ENCODE assay signal across 8 mouse cellular contexts in genomic region chr4:131860492-131861340, GRCm38 (mm10). TPM values are rescaled to one million over a fixed set of nuclear protein-coding genes. Genes with fewer than 3 reads are reported as not detected.
A peak's percentile ranks its signal among the peaks of the same experiment; 100 is the strongest.
DNase-seq lines count a peak whose midpoint lies in the region; ATAC-seq lines count a peak whose summit lies in the region.

No protein-coding gene starts in this region.

- no peaks in the 10 kb centered on the region for H3K4me1 ChIP-seq in forebrain, embryonic 11.5 days (replicated peaks; ENCODE audit: control insufficient read depth, insufficient read depth, low read length)
- H3K4me1 ChIP-seq in forebrain, embryonic 12.5 days, result no peaks in the 10 kb centered on the region

- no peak overlapping the region for H3K4me2 ChIP-seq in forebrain, embryonic 11.5 days (ENCODE audit: low read depth, low read length, severe bottlenecking)
- no peak overlapping the region for H3K4me2 ChIP-seq in forebrain, embryonic 12.5 days

- WGBS in forebrain, embryonic 11.5 days, result 52% methylated on average over 15 of the region's 15 CpGs
- WGBS in forebrain, embryonic 12.5 days, result 49% methylated on average over 15 of the region's 15 CpGs

- no peak overlapping the region for H3K4me3 ChIP-seq in forebrain, embryonic 11.5 days (ENCODE audit: low read depth, low read length)
- H3K4me3 ChIP-seq in forebrain, embryonic 12.5 days (replicated peaks), result no peak overlapping the region

- H3K27ac ChIP-seq in forebrain, embryonic 11.5 days (ENCODE audit: low read depth, low read length), result no peak overlapping the region
- no peak overlapping the region for H3K27ac ChIP-seq in forebrain, embryonic 12.5 days

- no peaks in the 10 kb centered on the region for H3K27me3 ChIP-seq in forebrain, embryonic 11.5 days (ENCODE audit: control insufficient read depth, insufficient read depth, low read length)
- no peaks in the 10 kb centered on the region for H3K27me3 ChIP-seq in forebrain, embryonic 12.5 days

- no peak overlapping the region for H3K9ac ChIP-seq in forebrain, embryonic 11.5 days (ENCODE audit: low read length)
- no peak overlapping the region for H3K9ac ChIP-seq in forebrain, embryonic 12.5 days

- H3K9me3 ChIP-seq in forebrain, embryonic 11.5 days (ENCODE audit: control insufficient read depth, low read length), result no peaks in the 10 kb centered on the region
- no peaks in the 10 kb centered on the region for H3K9me3 ChIP-seq in forebrain, embryonic 12.5 days

- no peaks in the 10 kb centered on the region; the same call in 1 of the 2 replicates for H3K36me3 ChIP-seq in forebrain, embryonic 11.5 days (ENCODE audit: control insufficient read depth, insufficient read depth, low read length)
- peaks cover 26% of the 10 kb centered on the region for H3K36me3 ChIP-seq in forebrain, embryonic 12.5 days (replicated peaks)

- ATAC-seq in forebrain, embryonic 11.5 days (replicated peaks; ENCODE audit: low FRiP score), result no peak
- ATAC-seq in forebrain, embryonic 12.5 days (ENCODE audit: low FRiP score), result no peak
- peak; percentile 65 for ATAC-seq in inflammation-experienced regulatory T-cells, adult 6 months
- peak; percentile 86 for ATAC-seq in megakaryocyte, adult 5-6 weeks (ENCODE audit: poor library complexity, severe bottlenecking)

- DNase-seq in forebrain, embryonic 11.5 days (ENCODE audit: low spot score), result peak; percentile 86
- peak; percentile 90 to 91 for DNase-seq in cerebellum, postnatal 10 days
- peak; percentile 84 for DNase-seq in gastrocnemius, adult 18-20 months (ENCODE audit: low spot score)
- peak; percentile 46 to 73 for DNase-seq in left cerebral cortex, adult 8-10 months (ENCODE audit: low spot score in 2 of 2)
- peak; percentile 59 to 62 for DNase-seq in right cerebral cortex, postnatal 36 days (ENCODE audit: low spot score in 2 of 2)

RNA-seq across cellular contexts. Expression of gene Srsf4, which starts 12.7 kb away (rescaled TPM):
- polyA plus RNA-seq in forebrain, embryonic 11.5 days (2014; fragmentation: Nextera tagmentation; extraction: Ambion mirVana), result 191 TPM in 2 replicates
- polyA plus RNA-seq in forebrain, embryonic 12.5 days (2016; fragmentation: Nextera tagmentation; extraction: Ambion mirVana), result 193 and 199 TPM in 2 replicates
- total RNA-seq in gastrocnemius, adult 18-20 months (2021), result 10 to 100 TPM; 28.0 TPM
- 10 to 100 TPM in 2 of 3 experiments, 1 to 10 TPM in 1; 9.8 to 19.5 (median 15.4) TPM for polyA plus RNA-seq in inflammation-experienced regulatory T-cells, adult 6 months (2017; shearing (Covaris generic))
- 10 to 100 TPM; 59.8 to 68.7 (median 65.7) TPM for total RNA-seq in left cerebral cortex, adult 8-10 months (2022)
- 39.0 and 39.7 TPM in 2 replicates for total RNA-seq in megakaryocyte, adult 5-6 weeks (2015)
- 44.5 and 61.2 TPM in 2 replicates for total RNA-seq in megakaryocyte, adult 5-6 weeks (2017)

RNA-seq across cellular contexts. Expression of gene Mecr, which starts 17.4 kb away (rescaled TPM):
- polyA plus RNA-seq in forebrain, embryonic 11.5 days (2014; fragmentation: Nextera tagmentation; extraction: Ambion mirVana), result 50.1 and 51.7 TPM in 2 replicates
- polyA plus RNA-seq in forebrain, embryonic 12.5 days (2016; fragmentation: Nextera tagmentation; extraction: Ambion mirVana), result 40.4 and 41.7 TPM in 2 replicates
- total RNA-seq in gastrocnemius, adult 18-20 months (2021), result 10 to 100 TPM; 19.7 to 25.5 TPM
- polyA plus RNA-seq in inflammation-experienced regulatory T-cells, adult 6 months (2017; shearing (Covaris generic)), result 10 to 100 TPM; 12.9 to 28.6 (median 22.3) TPM
- 10 to 100 TPM; 26.4 to 33.9 (median 31.3) TPM for total RNA-seq in left cerebral cortex, adult 8-10 months (2022)
- total RNA-seq in megakaryocyte, adult 5-6 weeks (2015), result 15.3 and 18.4 TPM in 2 replicates
- 11.0 and 20.6 TPM in 2 replicates for total RNA-seq in megakaryocyte, adult 5-6 weeks (2017)

RNA-seq across cellular contexts. Expression of gene Ptpru, which starts 22.6 kb away (rescaled TPM):
- polyA plus RNA-seq in forebrain, embryonic 11.5 days (2014; fragmentation: Nextera tagmentation; extraction: Ambion mirVana), result 40.7 and 44.3 TPM in 2 replicates
- polyA plus RNA-seq in forebrain, embryonic 12.5 days (2016; fragmentation: Nextera tagmentation; extraction: Ambion mirVana), result 47.1 and 57.7 TPM in 2 replicates
- total RNA-seq in gastrocnemius, adult 18-20 months (2021), result 1 to 10 TPM in 1 of 2 experiments, under 1 TPM in 1; 0.71 to 1.5 TPM
- not detected for polyA plus RNA-seq in inflammation-experienced regulatory T-cells, adult 6 months (2017; shearing (Covaris generic))
- 10 to 100 TPM; 33.5 to 45.1 (median 43.5) TPM for total RNA-seq in left cerebral cortex, adult 8-10 months (2022)
- 2.1 and 2.5 TPM in 2 replicates for total RNA-seq in megakaryocyte, adult 5-6 weeks (2015)
- 0.49 and 0.95 TPM in 2 replicates for total RNA-seq in megakaryocyte, adult 5-6 weeks (2017)

Comparison
In these comparisons a context has a peak if more than half of its experiments do, and no peak if none do; other contexts are left out.
1. ATAC-seq: peak in inflammation-experienced regulatory T-cells, adult 6 months (single experiment) and megakaryocyte, adult 5-6 weeks (single experiment); none in forebrain, embryonic 11.5 days (single experiment) and forebrain, embryonic 12.5 days (single experiment).
2. RNA of gene Ptpru, which starts 22.6 kb away (total RNA-seq): 33.5 to 45.1 TPM in left cerebral cortex, adult 8-10 months; 0.49 to 2.5 TPM in megakaryocyte, adult 5-6 weeks and 0.71 to 1.5 TPM in gastrocnemius, adult 18-20 months; every median in the first group is over 10 times any median in the second.
3. Peak in every context shown above with its lines, with median percentiles within 50 percentile points of each other: DNase-seq.